Mouse (Mus musculus) cerebellum, adult 2 months (tissue): ENCODE results near the gene Gm49510.

ENCODE experiments used
- CTCF ChIP-seq: fragments of 200-500 bp; IDR thresholded peaks from 2 replicates; pipeline ENCODE4 v1.5.1; 2011; ENCODE audit warnings: low read depth, mild to moderate bottlenecking, control low read depth, low read length, moderate library complexity, borderline replicate concordance; ENCODE audit not compliant: insufficient read depth
- POLR2A ChIP-seq: fragments of 200-500 bp; IDR thresholded peaks from 2 replicates; pipeline ENCODE4 v1.6.1; 2011; ENCODE audit warnings: low read length, control low read depth, borderline replicate concordance; ENCODE audit not compliant: insufficient read depth

DNA sequence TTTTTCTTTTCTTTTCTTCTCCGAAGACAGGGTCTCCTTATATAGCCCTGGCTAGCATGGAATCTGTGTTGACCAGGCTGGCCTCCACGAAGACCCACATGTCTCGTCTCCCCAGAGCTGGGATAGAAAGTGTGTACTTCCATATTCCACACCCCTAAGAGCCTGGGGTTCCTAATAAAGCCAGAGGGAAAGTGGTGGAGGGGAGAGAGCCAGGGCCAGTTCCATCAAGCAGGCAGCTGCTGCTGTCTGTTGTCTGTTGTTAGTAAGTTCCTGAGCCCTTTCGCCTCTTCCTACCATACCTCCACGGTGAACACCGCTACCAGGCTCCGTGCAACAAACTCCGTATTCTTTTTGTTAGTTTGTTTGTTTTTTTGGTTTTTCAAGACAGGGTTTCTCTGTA lies 29.1 kb downstream of the Gm49510 start:
- no peak for TF ChIP-seq POLR2A
- no peak for TF ChIP-seq CTCF
